In the genomic region with DNA sequence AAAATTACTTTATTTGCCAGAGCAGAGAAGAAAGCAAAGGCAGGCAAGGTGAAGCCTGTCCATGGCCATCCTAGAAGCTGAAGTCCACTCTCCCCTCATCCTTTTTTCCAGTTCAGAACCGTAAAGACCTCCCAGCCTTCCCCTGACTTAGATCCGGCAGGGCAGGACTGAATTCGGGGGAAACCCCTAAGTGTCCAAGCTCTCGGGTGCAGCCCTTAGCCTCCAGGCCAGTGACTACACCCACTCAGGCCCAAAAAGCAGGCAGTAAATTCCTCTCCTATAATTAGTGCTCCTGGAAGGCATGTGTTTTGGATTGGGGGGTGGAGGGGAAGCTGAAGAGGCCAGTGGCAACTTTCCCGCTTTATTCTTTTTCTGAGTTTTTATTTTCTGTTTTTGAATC, we compare ENCODE assay signal across 17 mouse cellular contexts. TPM values are rescaled to one million over a fixed set of nuclear protein-coding genes. Genes with fewer than 3 reads are reported as not detected.
A peak's percentile ranks its signal among the peaks of the same experiment; 100 is the strongest.
DNase-seq lines count a peak whose midpoint lies in the region; ATAC-seq lines count a peak whose summit lies in the region.
"Had no signal": no experiment of that assay in that cellular context is flagged by ENCODE, and none has a peak within 500 bp of the region (broad histone marks: within the 10 kb centered on the region; RNA-seq: fewer than 3 reads in every experiment).

No protein-coding gene starts in this region.

- H3K36me3 ChIP-seq in kidney, embryonic 14.5 days (ENCODE audit: control insufficient read depth, insufficient read depth, low read length), result no peaks in the 10 kb centered on the region
- H3K36me3 ChIP-seq in embryonic facial prominence, embryonic 10.5 days (replicated peaks), result no peaks in the 10 kb centered on the region
- no peaks in the 10 kb centered on the region for H3K36me3 ChIP-seq in limb, embryonic 11.5 days (ENCODE audit: control insufficient read depth, insufficient read depth, low read length)
- H3K36me3 ChIP-seq in stomach, embryonic 14.5 days (ENCODE audit: control insufficient read depth, insufficient read depth, low read length), result no peaks in the 10 kb centered on the region
- H3K36me3 ChIP-seq: heart, embryonic 13.5 days had no signal

- H3K27me3 ChIP-seq in kidney, embryonic 14.5 days (ENCODE audit: control insufficient read depth, insufficient read depth, low read length), result peaks cover 11% of the 10 kb centered on the region
- H3K27me3 ChIP-seq in embryonic facial prominence, embryonic 10.5 days (replicated peaks; ENCODE audit: low read depth, poor library complexity, severe bottlenecking), result peaks cover 100% of the 10 kb centered on the region
- peaks cover 53% of the 10 kb centered on the region for H3K27me3 ChIP-seq in limb, embryonic 11.5 days (ENCODE audit: control insufficient read depth, insufficient read depth, low read length)
- H3K27me3 ChIP-seq in stomach, embryonic 14.5 days (ENCODE audit: control insufficient read depth, insufficient read depth, low read length), result peaks cover 73% of the 10 kb centered on the region

- 8% methylated on average over 5 of the region's 5 CpGs for WGBS in kidney, embryonic 14.5 days
- 3% methylated on average over 5 of the region's 5 CpGs for WGBS in embryonic facial prominence, embryonic 10.5 days
- WGBS in limb, embryonic 11.5 days, result 2% methylated on average over 5 of the region's 5 CpGs
- WGBS in stomach, embryonic 14.5 days, result 23% methylated on average over 5 of the region's 5 CpGs

- H3K4me1 ChIP-seq in kidney, embryonic 14.5 days (ENCODE audit: control insufficient read depth, insufficient read depth, low read length), result peaks cover 88% of the 10 kb centered on the region
- H3K4me1 ChIP-seq in embryonic facial prominence, embryonic 10.5 days, result no peaks in the 10 kb centered on the region
- H3K4me1 ChIP-seq in limb, embryonic 11.5 days (ENCODE audit: control insufficient read depth, insufficient read depth, low read length), result peaks cover 73% of the 10 kb centered on the region
- H3K4me1 ChIP-seq in stomach, embryonic 14.5 days (ENCODE audit: control insufficient read depth, insufficient read depth, low read length), result no peaks in the 10 kb centered on the region

- no peak for ATAC-seq in kidney, embryonic 14.5 days (ENCODE audit: low FRiP score, low TSS enrichment)
- ATAC-seq in limb, embryonic 11.5 days (ENCODE audit: insufficient number of reproducible peaks, low FRiP score, low TSS enrichment, low read depth), result no peak
- no peak for ATAC-seq in stomach, embryonic 14.5 days (ENCODE audit: insufficient number of reproducible peaks, insufficient read depth, low FRiP score, low read depth)
- ATAC-seq: CD4-positive, CD25-positive, alpha-beta regulatory T cell, adult 4 months; forebrain, embryonic 16.5 days had no signal

- H3K27ac ChIP-seq in kidney, embryonic 14.5 days (ENCODE audit: low read depth, low read length), result peak overlapping the region; percentile 90
- no peak overlapping the region for H3K27ac ChIP-seq in embryonic facial prominence, embryonic 10.5 days (replicated peaks)
- H3K27ac ChIP-seq in limb, embryonic 11.5 days (replicated peaks; ENCODE audit: low read depth, low read length), result peak overlapping the region; percentile 70
- peak overlapping the region; percentile 74; the same call in 1 of the 2 replicates for H3K27ac ChIP-seq in stomach, embryonic 14.5 days (ENCODE audit: low read length)
- H3K27ac ChIP-seq: heart, embryonic 13.5 days; hindbrain, embryonic 14.5 days had no signal

- intact Hi-C loops in heart, postnatal 10 days (cut with DNase I), result no loop called here

- H3K4me2 ChIP-seq in kidney, embryonic 14.5 days (replicated peaks; ENCODE audit: low read depth, low read length), result peak overlapping the region; percentile 42
- peak overlapping the region; percentile 44 for H3K4me2 ChIP-seq in limb, embryonic 11.5 days (ENCODE audit: low read depth, severe bottlenecking)
- peak overlapping the region; percentile 10; the same call in 1 of the 2 replicates for H3K4me2 ChIP-seq in stomach, embryonic 14.5 days (replicated peaks; ENCODE audit: low read depth, low read length)
- H3K4me2 ChIP-seq: heart, embryonic 13.5 days; hindbrain, embryonic 14.5 days; lung, embryonic 14.5 days had no signal

- DNase-seq in kidney, adult 11 months, result no peak
- DNase-seq in embryonic facial prominence, embryonic 10.5 days (ENCODE audit: low spot score), result peak; percentile 45
- no peak for DNase-seq in limb, embryonic 11.5 days (ENCODE audit: low spot score)
- no peak for DNase-seq in cerebellum, adult 9-11 months
- no peak for DNase-seq in heart, postnatal 10 days
- no peak for DNase-seq in left cerebral cortex, adult 9 months (ENCODE audit: low spot score in 2 of 2)
- DNase-seq: adrenal gland, adult 8-10 months had no signal

- no peaks in the 10 kb centered on the region for H3K9me3 ChIP-seq in kidney, embryonic 14.5 days (ENCODE audit: control insufficient read depth, low read length)
- H3K9me3 ChIP-seq in embryonic facial prominence, embryonic 10.5 days, result no peaks in the 10 kb centered on the region
- no peaks in the 10 kb centered on the region for H3K9me3 ChIP-seq in limb, embryonic 11.5 days (ENCODE audit: control insufficient read depth, low read length)
- no peaks in the 10 kb centered on the region for H3K9me3 ChIP-seq in stomach, embryonic 14.5 days (ENCODE audit: control insufficient read depth, low read depth, low read length)
- H3K9me3 ChIP-seq: heart, embryonic 13.5 days; megakaryocyte, embryonic 14.5 days had no signal

- H3K9ac ChIP-seq in kidney, embryonic 14.5 days (ENCODE audit: low read depth, low read length), result peak overlapping the region; percentile 57
- H3K9ac ChIP-seq in limb, embryonic 11.5 days (ENCODE audit: low read length), result peak overlapping the region; percentile 57
- no peak overlapping the region for H3K9ac ChIP-seq in stomach, embryonic 14.5 days (replicated peaks; ENCODE audit: low read depth, low read length)
- H3K9ac ChIP-seq: heart, embryonic 13.5 days; hindbrain, embryonic 14.5 days; lung, embryonic 14.5 days had no signal

- peak overlapping the region; percentile 19; the same call in 1 of the 2 replicates for H3K4me3 ChIP-seq in kidney, embryonic 14.5 days (ENCODE audit: low read length)
- H3K4me3 ChIP-seq in embryonic facial prominence, embryonic 10.5 days, result no peak overlapping the region
- H3K4me3 ChIP-seq in limb, embryonic 11.5 days (ENCODE audit: low read depth, low read length), result no peak overlapping the region
- H3K4me3 ChIP-seq in stomach, embryonic 14.5 days (ENCODE audit: low read depth, low read length), result no peak overlapping the region
- H3K4me3 ChIP-seq: heart, embryonic 13.5 days; megakaryocyte, embryonic 14.5 days had no signal

RNA-seq across cellular contexts. Expression of gene Hoxc6, which starts 7.7 kb away (rescaled TPM):
- polyA plus RNA-seq in kidney, embryonic 14.5 days (2014; fragmentation: Nextera tagmentation; extraction: Ambion mirVana), result 12.3 and 16.1 TPM in 2 replicates
- polyA plus RNA-seq in embryonic facial prominence, embryonic 10.5 days (2016; fragmentation: Nextera tagmentation; extraction: Ambion mirVana), result not detected in 2 replicates
- 9.5 and 10.9 TPM in 2 replicates for polyA plus RNA-seq in limb, embryonic 11.5 days (2014; fragmentation: Nextera tagmentation; extraction: Ambion mirVana)
- 4.8 and 5.5 TPM in 2 replicates for polyA plus RNA-seq in stomach, embryonic 14.5 days (2014; fragmentation: Nextera tagmentation; extraction: Ambion mirVana)
- total RNA-seq in heart, postnatal 10 days (2021), result under 1 TPM in 1 of 2 experiments, not detected in 1; 0.15 TPM
- total RNA-seq: layer of hippocampus, adult 8-10 months; left cerebral cortex, postnatal 36 days had no signal
- polyA plus RNA-seq: CD4-positive, CD25-positive, alpha-beta regulatory T cell, adult 4 months; forebrain, embryonic 16.5 days; lung, embryonic 14.5 days had no signal

RNA-seq across cellular contexts. Expression of gene Hoxc4, which starts 12.9 kb away (rescaled TPM):
- 7.4 and 8.6 TPM in 2 replicates for polyA plus RNA-seq in kidney, embryonic 14.5 days (2014; fragmentation: Nextera tagmentation; extraction: Ambion mirVana)
- polyA plus RNA-seq in embryonic facial prominence, embryonic 10.5 days (2016; fragmentation: Nextera tagmentation; extraction: Ambion mirVana), result 0.11 and 0.16 TPM in 2 replicates
- 5.1 and 6.4 TPM in 2 replicates for polyA plus RNA-seq in limb, embryonic 11.5 days (2014; fragmentation: Nextera tagmentation; extraction: Ambion mirVana)
- 23.4 and 26.5 TPM in 2 replicates for polyA plus RNA-seq in stomach, embryonic 14.5 days (2014; fragmentation: Nextera tagmentation; extraction: Ambion mirVana)
- total RNA-seq in heart, postnatal 10 days (2021), result under 1 TPM in 1 of 2 experiments, not detected in 1; 0.24 TPM
- total RNA-seq: layer of hippocampus, adult 8-10 months; left cerebral cortex, postnatal 36 days had no signal
- polyA plus RNA-seq: CD4-positive, CD25-positive, alpha-beta regulatory T cell, adult 4 months; forebrain, embryonic 16.5 days had no signal

RNA-seq across cellular contexts. Expression of gene Hoxc8, which starts 15.4 kb away (rescaled TPM):
- polyA plus RNA-seq in kidney, embryonic 14.5 days (2014; fragmentation: Nextera tagmentation; extraction: Ambion mirVana), result 12.6 and 13.8 TPM in 2 replicates
- polyA plus RNA-seq in embryonic facial prominence, embryonic 10.5 days (2016; fragmentation: Nextera tagmentation; extraction: Ambion mirVana), result not detected in 2 replicates
- 4.6 and 4.8 TPM in 2 replicates for polyA plus RNA-seq in limb, embryonic 11.5 days (2014; fragmentation: Nextera tagmentation; extraction: Ambion mirVana)
- polyA plus RNA-seq in stomach, embryonic 14.5 days (2014; fragmentation: Nextera tagmentation; extraction: Ambion mirVana), result 1.0 and 1.1 TPM in 2 replicates
- not detected for total RNA-seq in heart, postnatal 10 days (2021)
- total RNA-seq: layer of hippocampus, adult 8-10 months; left cerebral cortex, postnatal 36 days had no signal
- polyA plus RNA-seq: forebrain, embryonic 16.5 days; heart, embryonic 13.5 days; lung, embryonic 14.5 days had no signal

RNA-seq across cellular contexts. Expression of gene Hoxc9, which starts 29.6 kb away (rescaled TPM):
- 10.3 and 10.7 TPM in 2 replicates for polyA plus RNA-seq in kidney, embryonic 14.5 days (2014; fragmentation: Nextera tagmentation; extraction: Ambion mirVana)
- polyA plus RNA-seq in embryonic facial prominence, embryonic 10.5 days (2016; fragmentation: Nextera tagmentation; extraction: Ambion mirVana), result not detected in 2 replicates
- polyA plus RNA-seq in limb, embryonic 11.5 days (2014; fragmentation: Nextera tagmentation; extraction: Ambion mirVana), result 4.4 and 6.1 TPM in 2 replicates
- polyA plus RNA-seq in stomach, embryonic 14.5 days (2014; fragmentation: Nextera tagmentation; extraction: Ambion mirVana), result not detected in 2 replicates
- total RNA-seq in heart, postnatal 10 days (2021), result not detected
- total RNA-seq: layer of hippocampus, adult 8-10 months; left cerebral cortex, postnatal 36 days had no signal
- polyA plus RNA-seq: CD4-positive, CD25-positive, alpha-beta regulatory T cell, adult 4 months; forebrain, embryonic 16.5 days; heart, embryonic 13.5 days; lung, embryonic 14.5 days had no signal

RNA-seq across cellular contexts. Expression of gene Hoxc5, which starts 38.6 kb away (rescaled TPM):
- 5.1 and 5.8 TPM in 2 replicates for polyA plus RNA-seq in kidney, embryonic 14.5 days (2014; fragmentation: Nextera tagmentation; extraction: Ambion mirVana)
- 0.07 and 0.18 TPM in 2 replicates for polyA plus RNA-seq in embryonic facial prominence, embryonic 10.5 days (2016; fragmentation: Nextera tagmentation; extraction: Ambion mirVana)
- polyA plus RNA-seq in limb, embryonic 11.5 days (2014; fragmentation: Nextera tagmentation; extraction: Ambion mirVana), result 8.3 and 9.1 TPM in 2 replicates
- polyA plus RNA-seq in stomach, embryonic 14.5 days (2014; fragmentation: Nextera tagmentation; extraction: Ambion mirVana), result 20.3 and 20.9 TPM in 2 replicates
- total RNA-seq in heart, postnatal 10 days (2021), result under 1 TPM; 0.12 to 0.15 TPM
- total RNA-seq: layer of hippocampus, adult 8-10 months; left cerebral cortex, postnatal 36 days had no signal
- polyA plus RNA-seq: CD4-positive, CD25-positive, alpha-beta regulatory T cell, adult 4 months; forebrain, embryonic 16.5 days had no signal
